Mouse (Mus musculus): ENCODE measurements at regions not wholly inside any gene's neighbourhood (a gene's known extent, or its start where the extent isn't known, plus 50 kb on each side); places are given as distances from the start of the nearest gene placed in this dataset.

GRCm38 (mm10) chr16:86860828-86861227 is 493.2 kb upstream of the N6amt1 start:
- Histone ChIP-seq H3K4me1 (ENCODE audit: control insufficient read depth, insufficient read depth, low read length) (no peaks in the 10 kb centered on the region), H3K4me3 (ENCODE audit: insufficient read depth, low read depth, low read length) (no peak overlapping the region), H3K27ac (replicated peaks; ENCODE audit: insufficient read depth, low read depth, low read length) (no peak overlapping the region), H3K79me2 (ENCODE audit: control insufficient read depth, insufficient read depth, low read length) (no peaks in the 10 kb centered on the region), H3K27me3 (ENCODE audit: control insufficient read depth, insufficient read depth, low read length) (no peaks in the 10 kb centered on the region), H3K9ac (ENCODE audit: low read depth, low read length) (no peak overlapping the region), H3K36me3 (ENCODE audit: control insufficient read depth, insufficient read depth, low read length) (no peaks in the 10 kb centered on the region)
- 97% methylated on average over 2 of the region's 2 CpGs for WGBS
- no peak for DNase-seq (ENCODE audit: extremely low read depth, low read depth, low spot score)
- no peak for TF ChIP-seq CTCF (IDR thresholded peaks at IDR 0.05; ENCODE audit: low read depth, low read length)
- no peak for TF ChIP-seq POLR2A (IDR thresholded peaks at IDR 0.05; ENCODE audit: extremely low read depth, insufficient read depth, low read length)

- peak; percentile 76 for DNase-seq (ENCODE audit: extremely low read depth, low read depth, low spot score)
- Histone ChIP-seq H3K79me2 (ENCODE audit: control insufficient read depth, insufficient read depth, low read length) (no peaks in the 10 kb centered on the region), H3K4me3 (ENCODE audit: insufficient read depth, low read depth, low read length) (no peak overlapping the region), H3K4me1 (ENCODE audit: control insufficient read depth, insufficient read depth, low read length) (no peaks in the 10 kb centered on the region), H3K36me3 (ENCODE audit: control insufficient read depth, insufficient read depth, low read length) (no peaks in the 10 kb centered on the region), H3K9ac (ENCODE audit: low read depth, low read length) (no peak overlapping the region), H3K27ac (replicated peaks; ENCODE audit: insufficient read depth, low read depth, low read length) (no peak overlapping the region), H3K27me3 (ENCODE audit: control insufficient read depth, insufficient read depth, low read length) (no peaks in the 10 kb centered on the region)
- WGBS: 51% methylated on average over 2 of the region's 2 CpGs
- TF ChIP-seq CTCF (IDR thresholded peaks at IDR 0.05; ENCODE audit: low read depth, low read length): no peak
- TF ChIP-seq POLR2A (IDR thresholded peaks at IDR 0.05; ENCODE audit: extremely low read depth, insufficient read depth, low read length): no peak
Observed at GRCm38 (mm10) chr16:86855891-86856290, 498.1 kb upstream of the N6amt1 start.

- 71% methylated on average over 4 of the region's 4 CpGs for WGBS
- Histone ChIP-seq H3K4me1 (ENCODE audit: control insufficient read depth, insufficient read depth, low read length) (no peaks in the 10 kb centered on the region), H3K79me2 (ENCODE audit: control insufficient read depth, insufficient read depth, low read length) (no peaks in the 10 kb centered on the region), H3K27me3 (ENCODE audit: control insufficient read depth, insufficient read depth, low read length) (no peaks in the 10 kb centered on the region), H3K9ac (ENCODE audit: low read depth, low read length) (no peak overlapping the region), H3K27ac (replicated peaks; ENCODE audit: insufficient read depth, low read depth, low read length) (no peak overlapping the region), H3K4me3 (ENCODE audit: insufficient read depth, low read depth, low read length) (no peak overlapping the region), H3K36me3 (ENCODE audit: control insufficient read depth, insufficient read depth, low read length) (no peaks in the 10 kb centered on the region)
- no peak for DNase-seq (ENCODE audit: extremely low read depth, low read depth, low spot score)
- no peak for TF ChIP-seq POLR2A (IDR thresholded peaks at IDR 0.05; ENCODE audit: extremely low read depth, insufficient read depth, low read length)
- TF ChIP-seq CTCF (IDR thresholded peaks at IDR 0.05; ENCODE audit: low read depth, low read length): no peak
Observed at GRCm38 (mm10) chr16:86855312-86855711, 498.7 kb upstream of the N6amt1 start.

GRCm38 (mm10) chr16:86853398-86853797 is 500.6 kb upstream of the N6amt1 start:
- DNase-seq (ENCODE audit: extremely low read depth, low read depth, low spot score): no peak
- no peak overlapping the region for H3K4me3 ChIP-seq (ENCODE audit: insufficient read depth, low read depth, low read length)
- WGBS: 84% methylated on average over 1 of the region's 1 CpGs
- H3K79me2 ChIP-seq (ENCODE audit: control insufficient read depth, insufficient read depth, low read length): no peaks in the 10 kb centered on the region
- no peak overlapping the region for H3K27ac ChIP-seq (replicated peaks; ENCODE audit: insufficient read depth, low read depth, low read length)
- no peak overlapping the region for H3K9ac ChIP-seq (ENCODE audit: low read depth, low read length)
- TF ChIP-seq CTCF (IDR thresholded peaks at IDR 0.05; ENCODE audit: low read depth, low read length): no peak
- no peak for TF ChIP-seq POLR2A (IDR thresholded peaks at IDR 0.05; ENCODE audit: extremely low read depth, insufficient read depth, low read length)
- H3K4me1 ChIP-seq (ENCODE audit: control insufficient read depth, insufficient read depth, low read length): no peaks in the 10 kb centered on the region
- H3K27me3 ChIP-seq (ENCODE audit: control insufficient read depth, insufficient read depth, low read length): no peaks in the 10 kb centered on the region
- no peaks in the 10 kb centered on the region for H3K36me3 ChIP-seq (ENCODE audit: control insufficient read depth, insufficient read depth, low read length)

- Histone ChIP-seq H3K9ac (ENCODE audit: low read depth, low read length) (no peak overlapping the region), H3K79me2 (ENCODE audit: control insufficient read depth, insufficient read depth, low read length) (no peaks in the 10 kb centered on the region), H3K36me3 (ENCODE audit: control insufficient read depth, insufficient read depth, low read length) (no peaks in the 10 kb centered on the region), H3K27me3 (ENCODE audit: control insufficient read depth, insufficient read depth, low read length) (no peaks in the 10 kb centered on the region), H3K4me1 (ENCODE audit: control insufficient read depth, insufficient read depth, low read length) (no peaks in the 10 kb centered on the region), H3K4me3 (ENCODE audit: insufficient read depth, low read depth, low read length) (no peak overlapping the region), H3K27ac (replicated peaks; ENCODE audit: insufficient read depth, low read depth, low read length) (no peak overlapping the region)
- no peak for DNase-seq (ENCODE audit: extremely low read depth, low read depth, low spot score)
- no peak for TF ChIP-seq CTCF (IDR thresholded peaks at IDR 0.05; ENCODE audit: low read depth, low read length)
- TF ChIP-seq POLR2A (IDR thresholded peaks at IDR 0.05; ENCODE audit: extremely low read depth, insufficient read depth, low read length): no peak
- 59% methylated on average over 6 of the region's 6 CpGs for WGBS
Observed at GRCm38 (mm10) chr16:86838457-86839337, 515.3 kb upstream of the N6amt1 start.

GRCm38 (mm10) chr16:86827645-86828044 is 526.3 kb upstream of the N6amt1 start:
- Histone ChIP-seq H3K4me3 (ENCODE audit: insufficient read depth, low read depth, low read length) (no peak overlapping the region), H3K27ac (replicated peaks; ENCODE audit: insufficient read depth, low read depth, low read length) (no peak overlapping the region), H3K4me1 (ENCODE audit: control insufficient read depth, insufficient read depth, low read length) (peaks cover 4% of the 10 kb centered on the region; the same call in 1 of the 2 replicates), H3K9ac (ENCODE audit: low read depth, low read length) (no peak overlapping the region), H3K79me2 (ENCODE audit: control insufficient read depth, insufficient read depth, low read length) (no peaks in the 10 kb centered on the region), H3K27me3 (ENCODE audit: control insufficient read depth, insufficient read depth, low read length) (no peaks in the 10 kb centered on the region), H3K36me3 (ENCODE audit: control insufficient read depth, insufficient read depth, low read length) (no peaks in the 10 kb centered on the region)
- 34% methylated on average over 1 of the region's 1 CpGs for WGBS
- peak; percentile 42 for DNase-seq (ENCODE audit: extremely low read depth, low read depth, low spot score)
- TF ChIP-seq POLR2A (IDR thresholded peaks at IDR 0.05; ENCODE audit: extremely low read depth, insufficient read depth, low read length) (no peak), CTCF (IDR thresholded peaks at IDR 0.05; ENCODE audit: low read depth, low read length) (no peak)

Measured in liver, adult 2 months (tissue).